Mouse (Mus musculus): ENCODE measurements around the gene Dram1. TPM values are rescaled to one million over a fixed set of nuclear protein-coding genes. Genes with fewer than 3 reads are reported as not detected.

Gene Dram1
- polyA plus RNA-seq, 1 experiment from 2014 or later, result 0.44 TPM

- DNase-seq (ENCODE audit: low spot score), result no peak
- H3K9ac ChIP-seq (ENCODE audit: low read length), result no peak overlapping the region
- H3K4me3 ChIP-seq (ENCODE audit: low read depth, low read length), result no peak overlapping the region
- H3K9me3 ChIP-seq (replicated peaks; ENCODE audit: control insufficient read depth, low read length), result no peaks in the 10 kb centered on the region
- H3K4me2 ChIP-seq (ENCODE audit: low read length), result no peak overlapping the region
- no peak overlapping the region for H3K27ac ChIP-seq (ENCODE audit: low read depth, low read length)
- no peaks in the 10 kb centered on the region for H3K36me3 ChIP-seq (ENCODE audit: control insufficient read depth, insufficient read depth, low read length)
- ATAC-seq, result no peak
- 84% methylated on average over 6 of the region's 6 CpGs for WGBS
- H3K27me3 ChIP-seq (replicated peaks; ENCODE audit: control insufficient read depth, insufficient read depth, low read length), result no peaks in the 10 kb centered on the region
- H3K4me1 ChIP-seq (ENCODE audit: control insufficient read depth, insufficient read depth, low read length), result no peaks in the 10 kb centered on the region
Observed at GRCm38 (mm10) chr10:88301802-88302470, 76.9 kb downstream of the Dram1 start.

- no peaks in the 10 kb centered on the region for H3K4me1 ChIP-seq (ENCODE audit: control insufficient read depth, insufficient read depth, low read length)
- H3K27ac ChIP-seq (ENCODE audit: low read depth, low read length), result no peak overlapping the region
- H3K36me3 ChIP-seq (ENCODE audit: control insufficient read depth, insufficient read depth, low read length), result no peaks in the 10 kb centered on the region
- H3K27me3 ChIP-seq (replicated peaks; ENCODE audit: control insufficient read depth, insufficient read depth, low read length), result no peaks in the 10 kb centered on the region
- H3K4me2 ChIP-seq (ENCODE audit: low read length), result no peak overlapping the region
- DNase-seq (ENCODE audit: low spot score) (no peak), ATAC-seq (no peak)
- no peak overlapping the region for H3K9ac ChIP-seq (ENCODE audit: low read length)
- H3K4me3 ChIP-seq (ENCODE audit: low read depth, low read length), result no peak overlapping the region
- WGBS, result 89% methylated on average over 10 of the region's 10 CpGs
- no peaks in the 10 kb centered on the region for H3K9me3 ChIP-seq (replicated peaks; ENCODE audit: control insufficient read depth, low read length)
Observed at GRCm38 (mm10) chr10:88296991-88297390, 81.9 kb downstream of the Dram1 start.

GRCm38 (mm10) chr10:88295091-88295490 lies 83.8 kb downstream of the Dram1 start:
- Histone ChIP-seq H3K9me3 (replicated peaks; ENCODE audit: control insufficient read depth, low read length) (no peaks in the 10 kb centered on the region), H3K4me3 (ENCODE audit: low read depth, low read length) (no peak overlapping the region), H3K4me2 (ENCODE audit: low read length) (no peak overlapping the region), H3K9ac (ENCODE audit: low read length) (no peak overlapping the region), H3K27me3 (replicated peaks; ENCODE audit: control insufficient read depth, insufficient read depth, low read length) (no peaks in the 10 kb centered on the region), H3K4me1 (ENCODE audit: control insufficient read depth, insufficient read depth, low read length) (no peaks in the 10 kb centered on the region), H3K36me3 (ENCODE audit: control insufficient read depth, insufficient read depth, low read length) (no peaks in the 10 kb centered on the region), H3K27ac (ENCODE audit: low read depth, low read length) (no peak overlapping the region)
- WGBS, result 92% methylated on average over 6 of the region's 6 CpGs
- DNase-seq (ENCODE audit: low spot score), result no peak
- ATAC-seq, result no peak

- H3K4me3 ChIP-seq (ENCODE audit: low read depth, low read length), result no peak overlapping the region
- H3K27ac ChIP-seq (ENCODE audit: low read depth, low read length), result no peak overlapping the region
- no peaks in the 10 kb centered on the region for H3K9me3 ChIP-seq (replicated peaks; ENCODE audit: control insufficient read depth, low read length)
- ATAC-seq, result no peak
- no peaks in the 10 kb centered on the region for H3K36me3 ChIP-seq (ENCODE audit: control insufficient read depth, insufficient read depth, low read length)
- no peak for DNase-seq (ENCODE audit: low spot score)
- 91% methylated on average over 10 of the region's 10 CpGs for WGBS
- no peak overlapping the region for H3K4me2 ChIP-seq (ENCODE audit: low read length)
- no peak overlapping the region for H3K9ac ChIP-seq (ENCODE audit: low read length)
- no peaks in the 10 kb centered on the region for H3K4me1 ChIP-seq (ENCODE audit: control insufficient read depth, insufficient read depth, low read length)
- H3K27me3 ChIP-seq (replicated peaks; ENCODE audit: control insufficient read depth, insufficient read depth, low read length), result no peaks in the 10 kb centered on the region
Observed at GRCm38 (mm10) chr10:88288061-88288460, 90.8 kb downstream of the Dram1 start.

- 66% methylated on average over 8 of the region's 8 CpGs for WGBS
- H3K4me1 ChIP-seq (ENCODE audit: control insufficient read depth, insufficient read depth, low read length), result no peaks in the 10 kb centered on the region
- H3K4me2 ChIP-seq (ENCODE audit: low read length), result no peak overlapping the region
- no peaks in the 10 kb centered on the region for H3K27me3 ChIP-seq (replicated peaks; ENCODE audit: control insufficient read depth, insufficient read depth, low read length)
- ATAC-seq (no peak), DNase-seq (ENCODE audit: low spot score) (no peak)
- no peak overlapping the region for H3K9ac ChIP-seq (ENCODE audit: low read length)
- no peak overlapping the region for H3K27ac ChIP-seq (ENCODE audit: low read depth, low read length)
- H3K36me3 ChIP-seq (ENCODE audit: control insufficient read depth, insufficient read depth, low read length), result no peaks in the 10 kb centered on the region
- H3K9me3 ChIP-seq (replicated peaks; ENCODE audit: control insufficient read depth, low read length), result no peaks in the 10 kb centered on the region
- no peak overlapping the region for H3K4me3 ChIP-seq (ENCODE audit: low read depth, low read length)
Observed at GRCm38 (mm10) chr10:88287261-88287660, 91.6 kb downstream of the Dram1 start.

DNA sequence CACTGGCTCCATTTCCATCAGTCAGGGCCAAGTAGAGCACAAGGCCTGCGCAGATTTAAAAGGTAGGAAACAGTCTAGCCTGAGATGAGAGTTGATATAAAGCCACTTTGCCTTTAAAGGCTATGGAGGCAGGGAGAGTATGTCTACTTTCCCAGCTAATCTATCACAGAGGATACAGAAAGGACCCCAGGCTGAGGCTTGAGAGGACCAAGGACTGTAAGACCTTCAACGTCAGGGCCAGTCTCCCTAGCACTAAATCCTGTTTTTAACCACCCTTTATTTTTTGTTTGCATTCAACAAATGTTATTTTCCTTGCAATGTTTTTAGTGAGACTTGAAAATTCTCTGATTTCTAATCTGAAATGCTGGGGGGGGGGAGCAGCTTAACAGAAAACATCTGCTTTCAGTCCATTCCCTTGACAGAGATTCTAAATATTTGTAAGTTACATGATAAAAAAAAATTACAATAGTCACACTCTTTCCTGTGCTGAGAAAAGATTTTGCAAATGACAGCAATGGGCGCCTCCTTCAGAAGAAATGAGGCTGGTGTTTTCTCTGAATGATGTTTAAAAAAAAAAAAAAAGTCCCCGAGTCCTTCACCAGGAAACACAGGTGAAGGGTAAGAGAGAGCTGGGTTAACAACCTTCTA lies 94.4 kb downstream of the Dram1 start:
- Histone ChIP-seq H3K36me3 (ENCODE audit: control insufficient read depth, insufficient read depth, low read length) (no peaks in the 10 kb centered on the region), H3K27ac (ENCODE audit: low read depth, low read length) (no peak overlapping the region), H3K27me3 (replicated peaks; ENCODE audit: control insufficient read depth, insufficient read depth, low read length) (no peaks in the 10 kb centered on the region), H3K4me3 (ENCODE audit: low read depth, low read length) (no peak overlapping the region), H3K4me2 (ENCODE audit: low read length) (no peak overlapping the region), H3K9me3 (replicated peaks; ENCODE audit: control insufficient read depth, low read length) (no peaks in the 10 kb centered on the region), H3K9ac (ENCODE audit: low read length) (no peak overlapping the region), H3K4me1 (ENCODE audit: control insufficient read depth, insufficient read depth, low read length) (no peaks in the 10 kb centered on the region)
- ATAC-seq (no peak), DNase-seq (ENCODE audit: low spot score) (no peak)
- 91% methylated on average over 4 of the region's 4 CpGs for WGBS

- whole genome bisulfite sequencing, result 83% methylated on average over 3 of the region's 3 CpGs
- ATAC-seq (no peak), DNase-seq (ENCODE audit: low spot score) (no peak)
- no peak overlapping the region for H3K4me2 ChIP-seq (ENCODE audit: low read length)
- H3K27me3 ChIP-seq (replicated peaks; ENCODE audit: control insufficient read depth, insufficient read depth, low read length), result no peaks in the 10 kb centered on the region
- H3K9ac ChIP-seq (ENCODE audit: low read length), result no peak overlapping the region
- H3K4me3 ChIP-seq (ENCODE audit: low read depth, low read length), result no peak overlapping the region
- no peaks in the 10 kb centered on the region for H3K4me1 ChIP-seq (ENCODE audit: control insufficient read depth, insufficient read depth, low read length)
- no peak overlapping the region for H3K27ac ChIP-seq (ENCODE audit: low read depth, low read length)
- no peaks in the 10 kb centered on the region for H3K9me3 ChIP-seq (replicated peaks; ENCODE audit: control insufficient read depth, low read length)
- H3K36me3 ChIP-seq (ENCODE audit: control insufficient read depth, insufficient read depth, low read length), result no peaks in the 10 kb centered on the region
Observed at GRCm38 (mm10) chr10:88281699-88282098, 97.2 kb downstream of the Dram1 start.

- Histone ChIP-seq H3K27ac (ENCODE audit: low read depth, low read length) (no peak overlapping the region), H3K36me3 (ENCODE audit: control insufficient read depth, insufficient read depth, low read length) (no peaks in the 10 kb centered on the region), H3K4me2 (ENCODE audit: low read length) (no peak overlapping the region), H3K9me3 (replicated peaks; ENCODE audit: control insufficient read depth, low read length) (no peaks in the 10 kb centered on the region), H3K9ac (ENCODE audit: low read length) (no peak overlapping the region), H3K4me3 (ENCODE audit: low read depth, low read length) (no peak overlapping the region), H3K27me3 (replicated peaks; ENCODE audit: control insufficient read depth, insufficient read depth, low read length) (no peaks in the 10 kb centered on the region), H3K4me1 (ENCODE audit: control insufficient read depth, insufficient read depth, low read length) (no peaks in the 10 kb centered on the region)
- ATAC-seq (no peak), DNase-seq (ENCODE audit: low spot score) (no peak)
- 90% methylated on average over 5 of the region's 5 CpGs for WGBS
Observed at GRCm38 (mm10) chr10:88274045-88274444, 104.8 kb downstream of the Dram1 start.
